Mouse (Mus musculus) kidney, embryonic 16.5 days (tissue): Measurements from ENCODE around the gene Pgam1. TPM values are rescaled to one million over a fixed set of nuclear protein-coding genes. Genes with fewer than 3 reads are reported as not detected.
"Not testable (repeated sequence)": the region's sequence is repeated elsewhere in the genome, so short reads cannot be mapped to it uniquely, and the experiment has no call there.

Experiments
- ATAC-seq: fragments of 200-750 bp; cut with Nextera tagmentation; 2 replicates; pipeline ENCODE4 v1.8.0; 2017; ENCODE audit warnings: moderate TSS enrichment; ENCODE audit not compliant: low FRiP score, low TSS enrichment
- H3K27ac ChIP-seq: fragments of 300-500 bp; sonication (generic); 2 replicates; pipeline ENCODE4 v1.5.1; 2014; ENCODE audit warnings: low read length
- H3K27me3 ChIP-seq: fragments of 300-500 bp; sonication (generic); 2 replicates; pipeline ENCODE4 v1.6.1; 2014; ENCODE audit warnings: low read length, control low read depth, mixed read lengths; ENCODE audit not compliant: insufficient read depth
- H3K36me3 ChIP-seq: fragments of 300-500 bp; sonication (generic); 2 replicates; pipeline ENCODE4 v1.6.1; 2014; ENCODE audit warnings: low read length, control low read depth, mixed read lengths; ENCODE audit not compliant: insufficient read depth
- H3K4me1 ChIP-seq: fragments of 300-500 bp; sonication (generic); 2 replicates; pipeline ENCODE4 v1.6.1; 2014; ENCODE audit warnings: low read length, control low read depth, mixed read lengths; ENCODE audit not compliant: insufficient read depth
- H3K4me2 ChIP-seq: fragments of 300-500 bp; sonication (generic); replicated peaks from 2 replicates; pipeline ENCODE4 v1.6.1; 2014; ENCODE audit warnings: low read depth, low read length
- H3K4me3 ChIP-seq: fragments of 300-500 bp; sonication (generic); 2 replicates; pipeline ENCODE4 v1.5.1; 2014; ENCODE audit warnings: mild to moderate bottlenecking, low read length
- H3K9ac ChIP-seq: fragments of 300-500 bp; sonication (generic); replicated peaks from 2 replicates; pipeline ENCODE4 v1.6.1; 2014; ENCODE audit warnings: low read length
- H3K9me3 ChIP-seq: fragments of 300-500 bp; sonication (generic); 2 replicates; pipeline ENCODE4 v1.6.1; 2016; ENCODE audit warnings: low read length, control low read depth
- WGBS: fragments of 180-500 bp; shearing (Covaris S2); extraction: QIAGEN DNeasy Blood & Tissue Kit; methylation state at CpG from one replicate; pipeline ENCODE4 v1.1.7; 2014; 5-methylcytosine and 5-hydroxymethylcytosine counted together
- polyA plus RNA-seq: library from polyadenylated mRNA; unstranded; fragments of >200 nt; fragmentation: Nextera tagmentation; extraction: Ambion mirVana; gene quantifications from 2 replicates; pipeline ENCODE4 v1.2.1, GENCODE M21; 2015

Gene Pgam1
- polyA plus RNA-seq, 1 experiment from 2014 or later = 859 TPM

DNA sequence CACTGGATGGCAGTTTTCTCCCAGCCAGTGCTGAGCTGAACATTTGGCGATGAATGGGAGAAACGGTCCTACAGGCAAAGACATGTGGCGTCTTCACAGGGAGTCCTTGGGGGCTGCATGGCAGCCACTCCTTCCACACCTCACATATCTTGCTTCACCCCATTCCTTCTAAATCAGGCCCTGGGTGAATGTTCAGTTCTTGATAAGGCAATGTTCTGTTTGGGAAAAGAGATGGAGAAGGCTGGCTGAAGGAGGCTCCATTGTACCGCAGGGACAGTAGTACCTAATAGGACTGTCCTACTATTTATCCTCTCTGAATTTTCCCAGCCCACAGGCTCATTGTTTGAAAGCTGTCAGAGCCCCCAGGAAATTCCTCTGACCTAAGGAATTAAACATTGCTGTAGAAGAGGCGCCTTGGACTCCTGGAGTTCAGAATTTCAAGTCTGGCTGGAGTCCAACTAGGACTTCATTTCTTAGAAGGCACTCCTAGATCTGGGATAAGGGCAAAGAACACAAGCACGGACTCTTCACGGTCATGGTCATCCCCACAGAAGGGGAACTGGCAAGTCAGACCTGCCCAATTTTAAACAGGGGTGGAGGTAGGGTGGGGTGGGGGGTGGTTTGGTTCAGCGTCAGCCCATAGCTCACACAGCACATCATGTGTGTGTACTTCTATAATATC is 4.5 kb upstream of the Pgam1 start:
- no peak overlapping the region for H3K4me2 ChIP-seq

DNA sequence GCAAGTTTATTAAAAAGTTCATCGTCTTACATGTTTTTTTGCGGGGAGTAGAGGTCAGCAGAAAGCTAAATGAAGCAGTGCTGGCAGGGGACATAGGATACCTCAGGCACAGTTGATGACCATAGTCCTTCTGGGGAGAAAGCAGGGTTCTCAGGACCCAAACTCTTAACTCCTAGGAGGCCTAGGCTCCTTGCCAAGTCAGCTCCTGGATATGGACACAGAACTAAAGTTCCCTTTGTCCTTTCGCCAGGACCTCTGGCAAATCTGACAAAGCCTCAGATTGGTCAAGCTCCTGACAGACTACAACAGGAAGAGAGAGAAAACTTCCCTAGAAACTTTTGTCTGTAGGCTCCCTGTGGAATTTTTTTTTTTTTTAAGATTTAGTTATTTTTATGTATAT is 3.0 kb upstream of the Pgam1 start:
- Histone ChIP-seq H3K4me1 (peaks cover 13% of the 10 kb centered on the region), H3K27me3 (no peaks in the 10 kb centered on the region), H3K36me3 (no peaks in the 10 kb centered on the region), H3K9me3 (no peaks in the 10 kb centered on the region), H3K27ac (no peak overlapping the region), H3K4me2 (no peak overlapping the region), H3K4me3 (no peak overlapping the region), H3K9ac (no peak overlapping the region)
- WGBS = 86% methylated on average over 3 of the region's 3 CpGs
- ATAC-seq = no peak

More for the DNA sequence above, 4.5 kb upstream of the Pgam1 start:
- Histone ChIP-seq H3K9ac (no peak overlapping the region), H3K27ac (peak overlapping the region; percentile 18; the same call in 1 of the 2 replicates), H3K36me3 (no peaks in the 10 kb centered on the region), H3K4me3 (no peak overlapping the region), H3K4me1 (peaks cover 6% of the 10 kb centered on the region; the same call in 1 of the 2 replicates), H3K27me3 (no peaks in the 10 kb centered on the region), H3K9me3 (no peaks in the 10 kb centered on the region)
- no peak for ATAC-seq
- WGBS = 49% methylated on average over 8 of the region's 8 CpGs

- 81% methylated on average over 2 of the region's 2 CpGs for WGBS
- Histone ChIP-seq H3K27ac (peak overlapping the region; percentile 98; the same call in 1 of the 2 replicates), H3K36me3 (0 out of 2 replicates have a peak, but pooled peaks cover 7% of the 10 kb centered on the region), H3K9ac (no peak overlapping the region), H3K4me1 (peaks cover 25% of the 10 kb centered on the region), H3K4me2 (no peak overlapping the region), H3K9me3 (no peaks in the 10 kb centered on the region), H3K4me3 (no peak overlapping the region), H3K27me3 (no peaks in the 10 kb centered on the region)
- no peak for ATAC-seq
Measured at GRCm38 (mm10) chr19:41910396-41910795, 1.3 kb upstream of the Pgam1 start.

DNA sequence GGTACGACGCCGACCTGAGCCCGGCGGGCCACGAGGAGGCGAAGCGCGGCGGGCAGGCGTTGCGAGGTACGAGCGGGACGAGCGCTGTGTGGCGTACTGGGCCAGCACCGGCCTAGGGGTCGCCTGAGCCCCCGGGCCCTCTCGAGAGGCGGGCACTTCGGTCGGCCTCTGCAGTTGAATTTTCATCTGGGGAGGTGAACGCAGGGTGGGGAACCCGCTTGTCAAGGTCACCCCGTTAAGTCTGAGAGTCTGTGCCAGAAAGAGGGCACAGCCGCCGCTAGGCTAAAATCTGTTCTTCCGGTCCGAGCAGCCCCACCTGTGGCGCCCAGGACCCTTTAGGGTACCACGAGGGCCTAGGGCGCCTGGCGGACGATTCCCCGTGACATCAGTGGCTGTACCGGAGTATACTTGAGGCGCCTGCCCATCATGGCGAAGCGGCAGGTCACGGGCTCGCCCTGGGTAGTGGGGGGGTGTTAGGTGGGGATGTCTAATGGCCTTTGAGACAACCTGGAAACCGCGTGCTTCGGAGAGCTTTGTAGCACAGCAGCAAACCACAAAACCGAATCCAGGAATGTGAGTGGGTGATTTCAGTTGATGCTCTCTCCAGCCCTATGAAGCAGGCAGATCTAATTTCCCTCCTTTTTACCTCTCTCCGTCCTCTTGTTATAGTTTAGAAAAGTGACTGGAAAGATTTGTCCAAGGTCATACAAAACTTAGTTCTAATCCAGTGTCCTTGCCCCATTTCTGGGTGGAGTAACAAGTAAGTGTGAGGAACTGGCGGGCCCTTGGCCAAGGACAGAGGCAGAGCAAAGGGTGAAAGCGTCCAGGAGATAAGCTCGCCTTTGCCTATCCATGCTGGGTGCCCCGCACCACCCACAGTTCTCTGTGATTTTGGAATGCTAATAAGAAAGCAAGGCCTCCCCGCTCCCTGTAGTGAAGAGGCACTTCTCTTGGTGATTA is 678 bp downstream of the Pgam1 start:
- Histone ChIP-seq H3K27me3 (no peaks in the 10 kb centered on the region), H3K4me3 (peak overlapping the region; percentile 100), H3K27ac (peak overlapping the region; percentile 90), H3K4me2 (peak overlapping the region; percentile 89), H3K36me3 (peaks cover 25% of the 10 kb centered on the region), H3K9ac (peak overlapping the region; percentile 99), H3K9me3 (no peaks in the 10 kb centered on the region), H3K4me1 (peaks cover 19% of the 10 kb centered on the region)
- peak; percentile 77 for ATAC-seq
- under 1% methylated on average over 53 of the region's 53 CpGs for WGBS

DNA sequence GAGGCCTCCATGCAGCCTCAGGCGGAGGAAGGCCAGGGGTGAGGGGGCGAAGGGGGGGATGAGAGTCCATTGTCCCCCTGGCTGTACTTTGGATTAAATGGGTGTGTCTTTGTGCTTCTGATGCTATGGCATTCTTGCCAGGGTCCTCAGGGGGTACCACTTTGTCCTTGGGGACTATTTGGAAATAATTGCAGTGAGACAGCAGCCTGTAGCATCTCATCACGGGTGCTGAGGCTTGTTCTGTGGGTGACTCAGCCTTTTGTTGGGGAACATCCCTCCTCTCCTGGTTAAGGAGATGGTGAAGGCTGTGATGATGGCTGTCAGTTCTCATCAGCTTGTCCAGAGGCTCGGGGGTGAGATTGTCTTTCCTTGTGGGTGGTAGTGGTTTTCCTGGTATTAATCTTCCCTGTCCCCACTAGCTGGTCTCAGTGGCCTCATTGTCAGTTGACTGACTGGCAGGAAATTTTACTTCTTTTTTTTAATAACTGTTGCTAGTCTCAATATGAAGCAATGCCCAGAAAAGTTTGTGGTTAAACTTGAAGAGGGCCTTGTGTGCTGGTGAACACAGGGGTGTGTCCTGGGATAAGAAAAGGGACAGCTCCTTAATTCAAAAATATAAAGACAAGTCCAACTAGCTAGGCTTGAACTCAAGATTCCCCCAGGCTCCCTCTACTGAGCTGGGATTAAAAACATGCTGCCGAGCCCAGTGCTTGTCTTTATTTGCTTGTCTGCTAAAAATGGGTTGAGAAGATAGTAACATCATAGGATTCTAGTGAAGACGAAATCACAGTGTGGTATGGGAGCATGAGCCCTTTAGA is 2.3 kb downstream of the Pgam1 start:
- WGBS = 48% methylated on average over 6 of the region's 6 CpGs

GRCm38 (mm10) chr19:41914592-41914882 is 2.8 kb downstream of the Pgam1 start:
- H3K9me3 ChIP-seq, H3K27ac ChIP-seq, H3K27me3 ChIP-seq, H3K4me2 ChIP-seq, ATAC-seq, H3K9ac ChIP-seq: not testable (repeated sequence)
- peaks cover 19% of the 10 kb centered on the region for H3K4me1 ChIP-seq
- peaks cover 37% of the 10 kb centered on the region for H3K36me3 ChIP-seq
- peak overlapping the region; percentile 100; the same call in 1 of the 2 replicates for H3K4me3 ChIP-seq

More for the DNA sequence above, 2.3 kb downstream of the Pgam1 start:
- H3K27ac ChIP-seq = no peak overlapping the region
- peaks cover 32% of the 10 kb centered on the region for H3K36me3 ChIP-seq
- peak overlapping the region; percentile 100 for H3K4me3 ChIP-seq
- H3K9ac ChIP-seq = peak overlapping the region; percentile 99
- H3K4me2 ChIP-seq = peak overlapping the region; percentile 89
- no peak for ATAC-seq
- H3K4me1 ChIP-seq = peaks cover 19% of the 10 kb centered on the region
- no peaks in the 10 kb centered on the region for H3K9me3 ChIP-seq
- no peaks in the 10 kb centered on the region for H3K27me3 ChIP-seq

GRCm38 (mm10) chr19:41915294-41915693 is 3.6 kb downstream of the Pgam1 start:
- Histone ChIP-seq H3K4me2 (no peak overlapping the region), H3K4me3 (no peak overlapping the region), H3K9me3 (no peaks in the 10 kb centered on the region), H3K27ac (no peak overlapping the region), H3K4me1 (peaks cover 19% of the 10 kb centered on the region), H3K9ac (no peak overlapping the region), H3K27me3 (no peaks in the 10 kb centered on the region), H3K36me3 (peaks cover 42% of the 10 kb centered on the region)
- ATAC-seq = no peak
- WGBS = 92% methylated on average over 3 of the region's 3 CpGs

- no peak overlapping the region for H3K27ac ChIP-seq
- H3K9me3 ChIP-seq = no peaks in the 10 kb centered on the region
- no peak overlapping the region for H3K4me3 ChIP-seq
- H3K9ac ChIP-seq = no peak overlapping the region
- peaks cover 19% of the 10 kb centered on the region for H3K4me1 ChIP-seq
- ATAC-seq = no peak
- H3K27me3 ChIP-seq = no peaks in the 10 kb centered on the region
- no peak overlapping the region for H3K4me2 ChIP-seq
- WGBS = 90% methylated on average over 4 of the region's 4 CpGs
- H3K36me3 ChIP-seq = peaks cover 46% of the 10 kb centered on the region
Measured at GRCm38 (mm10) chr19:41916853-41917252, 5.1 kb downstream of the Pgam1 start.

DNA sequence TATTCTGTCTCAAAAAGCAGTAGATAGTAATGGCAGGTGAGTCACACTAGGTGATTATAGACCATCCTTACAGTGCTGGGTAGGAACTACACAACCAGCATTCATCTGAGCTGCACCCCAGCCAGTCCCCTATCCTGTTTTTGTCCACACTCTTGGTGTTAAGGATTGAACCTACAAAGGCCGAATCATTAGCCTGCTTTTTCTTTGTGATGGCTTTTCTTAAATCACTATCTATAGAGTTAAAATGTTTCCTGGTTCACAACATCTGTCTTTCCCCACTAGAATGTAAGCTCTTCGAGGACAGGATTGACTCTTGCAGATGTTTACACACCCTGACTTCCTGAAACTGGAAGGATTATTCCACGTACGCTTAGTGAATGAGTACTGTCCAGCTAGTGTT is 7.7 kb downstream of the Pgam1 start:
- Histone ChIP-seq H3K9ac (no peak overlapping the region), H3K36me3 (peaks cover 58% of the 10 kb centered on the region), H3K4me1 (peaks cover 4% of the 10 kb centered on the region), H3K27me3 (no peaks in the 10 kb centered on the region), H3K27ac (no peak overlapping the region), H3K4me2 (no peak overlapping the region), H3K9me3 (no peaks in the 10 kb centered on the region), H3K4me3 (no peak overlapping the region)
- no peak for ATAC-seq
- WGBS = 79% methylated on average over 4 of the region's 4 CpGs
